Mouse (Mus musculus) heart, adult 2 months (tissue): ENCODE measurements at regions not wholly inside any gene's neighbourhood (a gene's known extent, or its start where the extent isn't known, plus 50 kb on each side); places are given as distances from the start of the nearest gene placed in this dataset.
A peak's percentile ranks its signal among the peaks of the same experiment; 100 is the strongest.

Experiments used
- CTCF ChIP-seq: fragments of 200-600 bp; IDR thresholded peaks from 2 replicates; pipeline ENCODE4 v1.8.1; 2022; ENCODE audit warnings: antibody characterized with exemption, mild to moderate bottlenecking, moderate library complexity
- EP300 ChIP-seq: fragments of 200-500 bp; IDR thresholded peaks from 2 replicates; pipeline ENCODE4 v1.6.1; 2011; ENCODE audit warnings: low read depth, low read length, control low read depth; ENCODE audit not compliant: insufficient read depth
- POLR2A ChIP-seq: fragments of 200-500 bp; IDR thresholded peaks from 2 replicates; pipeline ENCODE4 v1.6.1; 2011; ENCODE audit warnings: mild to moderate bottlenecking, low read depth, low read length, control low read depth; ENCODE audit not compliant: insufficient read depth

- peak; percentile 50 for TF ChIP-seq CTCF
- no peak for TF ChIP-seq POLR2A
- TF ChIP-seq EP300, result no peak
These were observed 53.8 kb upstream of the Jak1 start for GRCm38 (mm10) chr4:101318836-101319235.
